Mouse (Mus musculus) kidney, postnatal 10 days (tissue): ENCODE data around the gene Kbtbd7.
A peak's percentile ranks its signal among the peaks of the same experiment; 100 is the strongest.
"Not testable (repeated sequence)": the region's sequence is repeated elsewhere in the genome, so short reads cannot be mapped to it uniquely, and the experiment has no call there.

Experiments
- DNase-seq: peaks from one replicate; pipeline ENCODE4 v3.0.0; 2021; ENCODE audit warnings: mixed read lengths

Kbtbd7 gene

DNA sequence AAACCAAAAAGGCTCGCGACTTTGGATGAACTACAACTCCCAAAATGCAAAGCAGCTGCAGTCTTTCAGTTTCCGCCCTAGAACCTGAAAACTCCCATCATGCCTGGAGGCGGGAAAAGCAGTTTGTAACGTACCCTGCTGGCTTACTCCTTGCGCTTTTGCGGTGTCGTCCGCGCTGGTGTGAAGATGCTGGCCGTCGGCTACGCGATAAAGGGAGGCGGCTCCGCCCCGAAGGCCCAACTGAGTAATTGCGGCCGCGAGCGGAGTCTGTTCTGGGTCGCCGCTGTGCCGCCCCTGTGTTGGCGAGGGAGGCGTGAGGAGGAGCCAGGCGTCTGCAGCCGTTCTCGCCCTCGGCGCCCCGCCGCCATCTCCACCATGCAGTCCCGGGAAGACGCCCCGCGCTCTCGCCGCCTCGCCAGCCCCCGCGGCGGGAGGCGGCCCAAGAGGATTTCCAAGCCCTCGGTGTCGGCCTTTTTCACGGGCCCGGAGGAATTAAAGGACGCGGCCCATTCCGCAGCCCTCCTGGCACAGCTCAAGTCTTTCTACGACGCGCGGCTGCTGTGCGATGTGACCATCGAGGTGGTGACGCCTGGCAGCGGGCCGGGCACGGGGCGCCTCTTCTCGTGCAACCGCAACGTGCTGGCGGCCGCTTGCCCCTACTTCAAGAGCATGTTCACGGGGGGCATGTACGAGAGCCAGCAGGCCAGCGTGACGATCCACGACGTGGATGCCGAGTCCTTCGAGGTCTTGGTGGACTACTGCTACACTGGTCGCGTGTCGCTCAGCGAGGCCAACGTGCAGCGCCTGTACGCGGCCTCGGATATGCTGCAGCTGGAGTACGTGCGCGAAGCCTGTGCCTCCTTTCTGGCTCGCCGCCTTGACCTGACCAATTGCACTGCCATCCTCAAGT lies 25.6 kb downstream of the Kbtbd7 start, which contains the start of gene Kbtbd6:
Gene Kbtbd6 (plus strand): TSS at position 155 of the 910 bp plus-strand sequence.
- peak; percentile 85 for DNase-seq

- DNase-seq, result not testable (repeated sequence)
These were observed 26.3 kb downstream of the Kbtbd7 start for GRCm38 (mm10) chr14:79452591-79452934.

DNA sequence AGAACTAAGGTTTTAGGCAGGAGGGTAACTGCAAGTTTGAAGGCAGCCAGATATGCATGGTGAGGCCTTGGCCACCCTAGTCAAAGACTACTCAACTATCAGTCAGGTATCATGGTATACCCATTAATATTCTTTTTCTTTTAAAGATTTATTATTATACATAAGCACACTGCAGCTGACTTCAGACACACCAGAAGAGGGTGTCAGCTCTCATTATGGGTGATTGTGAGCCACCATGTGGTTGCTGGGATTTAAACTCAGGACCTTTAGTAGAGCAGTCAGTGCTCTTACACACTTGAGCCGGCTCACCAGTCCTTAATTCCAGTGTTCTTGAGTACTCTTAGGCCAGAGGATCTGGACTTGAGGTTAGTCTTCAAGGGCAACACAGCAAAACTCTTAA lies 34.1 kb downstream of the Kbtbd7 start:
- no peak for DNase-seq

DNA sequence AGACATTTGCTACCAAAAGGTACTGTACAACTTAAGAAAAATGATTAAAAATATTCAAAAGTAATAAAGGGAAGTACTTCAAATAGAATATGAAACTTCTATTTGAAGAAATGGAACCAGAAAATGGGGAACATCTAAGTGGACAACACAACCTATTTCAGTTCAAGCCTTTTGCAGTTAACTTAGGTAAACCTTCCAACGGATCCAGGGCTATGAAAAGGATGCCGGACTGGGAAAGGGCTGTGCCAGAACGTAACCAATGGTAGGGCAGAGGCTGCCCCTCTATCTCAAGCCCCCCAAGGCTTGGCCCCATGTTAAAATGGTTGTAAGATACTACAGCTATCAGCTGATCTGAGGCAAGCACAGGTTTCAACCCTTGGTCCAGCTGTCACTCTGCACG lies 34.7 kb downstream of the Kbtbd7 start:
- DNase-seq, result no peak

DNA sequence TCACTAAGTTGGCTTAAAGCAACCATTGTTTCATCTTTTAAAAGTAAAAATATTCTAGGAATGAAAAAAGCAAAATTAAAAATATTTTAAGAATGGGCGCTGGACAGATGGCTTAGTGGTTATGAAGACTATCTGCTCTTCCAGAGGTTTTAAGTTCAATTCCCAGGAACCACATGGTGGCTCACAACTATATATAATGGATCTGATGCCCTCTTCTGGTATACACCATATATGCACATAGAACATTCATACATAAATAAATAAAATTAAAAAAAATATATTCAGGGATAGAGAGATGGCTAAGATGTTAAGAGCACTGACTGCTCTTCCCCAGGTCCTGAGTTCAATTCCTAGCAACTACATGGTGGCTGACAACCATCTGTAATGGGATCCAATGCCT lies 39.3 kb downstream of the Kbtbd7 start:
- DNase-seq, result no peak

DNA sequence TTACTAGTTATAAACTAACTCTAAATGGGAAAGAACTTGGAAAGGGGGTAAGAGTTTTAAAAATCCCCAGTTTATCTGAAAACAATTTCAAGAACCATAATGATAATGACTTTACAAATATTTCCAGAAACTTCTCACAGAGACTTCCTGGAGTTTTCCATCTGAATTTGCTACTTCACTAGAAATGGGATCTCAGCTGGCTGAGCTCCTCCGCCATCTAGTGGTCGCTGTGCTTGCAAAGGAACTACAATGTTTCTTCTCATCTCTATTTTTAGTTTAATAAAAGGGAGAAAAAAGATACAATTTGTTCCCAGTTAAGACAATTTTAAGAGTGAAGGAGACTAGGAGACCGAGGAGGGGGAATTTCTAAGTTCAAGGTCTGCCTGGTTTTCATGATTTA lies 41.3 kb downstream of the Kbtbd7 start:
- peak; percentile 87 for DNase-seq

DNA sequence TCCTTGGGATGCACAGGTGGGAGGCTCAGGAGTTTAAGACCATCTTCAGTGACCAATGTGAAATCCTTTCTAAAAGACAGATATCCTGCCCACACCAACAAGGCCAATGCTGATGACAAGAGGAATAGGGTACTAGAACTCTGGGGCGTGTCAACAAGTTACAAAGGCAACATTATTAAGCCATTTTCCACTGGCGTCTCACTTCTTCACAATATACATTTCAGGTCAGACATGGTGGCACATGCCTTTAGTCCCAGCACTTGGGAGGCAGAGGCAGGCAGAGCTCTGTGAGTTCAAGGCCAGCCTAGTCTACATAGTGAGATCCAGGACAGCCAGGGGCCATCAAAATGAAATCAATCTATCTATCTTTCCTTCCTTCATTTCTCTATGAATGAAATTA lies 47.1 kb downstream of the Kbtbd7 start:
- no peak for DNase-seq
